Mouse (Mus musculus) C2C12 (cell line): Measurements from ENCODE around the gene Pam.

ENCODE experiments used
- CTCF ChIP-seq: IDR thresholded peaks from one replicate; pipeline ENCODE4 v1.5.1; 2011; ENCODE audit not compliant: control insufficient read depth, insufficient read depth, insufficient read length
- MYOD1 ChIP-seq: IDR thresholded peaks from one replicate; pipeline ENCODE4 v1.6.1; 2011; ENCODE audit warnings: low read depth; ENCODE audit not compliant: control insufficient read depth, insufficient read length
- MYOG ChIP-seq: IDR thresholded peaks from one replicate; pipeline ENCODE4 v1.6.1; 2011; ENCODE audit not compliant: control insufficient read depth, insufficient read length; ENCODE audit errors: extremely low read depth
- USF1 ChIP-seq: IDR thresholded peaks from one replicate; pipeline ENCODE4 v1.6.1; 2011; ENCODE audit warnings: low read depth, mild to moderate bottlenecking, control low read depth, moderate library complexity

- TF ChIP-seq CTCF (no peak), USF1 (no peak), MYOD1 (no peak), MYOG (no peak)
These were observed 169.4 kb downstream of the Pam start for GRCm38 (mm10) chr1:97926017-97926540.
